Comparison of ENCODE assay signal across 33 mouse cellular contexts in the genomic region with DNA sequence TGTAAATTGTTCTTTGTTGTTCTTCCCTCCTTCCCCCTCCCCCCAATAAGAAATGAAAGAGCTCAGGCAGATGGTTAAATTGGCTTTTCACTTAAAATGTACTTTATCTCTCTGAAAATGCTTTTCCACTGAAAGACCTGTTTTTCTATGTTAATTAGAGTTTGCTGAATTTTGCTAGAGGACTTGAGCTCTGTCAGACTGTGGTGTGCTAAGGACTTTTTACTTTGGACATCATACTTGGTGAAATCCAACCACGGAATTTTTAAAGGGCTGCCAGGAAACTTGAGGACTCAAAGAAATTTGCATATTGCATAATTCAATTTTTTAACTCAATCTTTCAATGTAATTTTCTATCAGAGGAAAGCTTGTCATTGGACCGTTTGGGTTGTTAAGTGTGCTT.
DNase-seq lines count a peak whose midpoint lies in the region; ATAC-seq and TF ChIP-seq lines count a peak whose summit lies in the region.
"Had no signal": no experiment of that assay in that cellular context is flagged by ENCODE, and none has a peak within 500 bp of the region (broad histone marks: within the 10 kb centered on the region; RNA-seq: fewer than 3 reads in every experiment).

No protein-coding gene starts in this region.

- no peaks in the 10 kb centered on the region for H3K79me2 ChIP-seq in myocyte (ENCODE audit: control insufficient read depth, insufficient read depth)

- H3K27ac ChIP-seq in forebrain, postnatal 0 days (ENCODE audit: low read depth, low read length), result no peak overlapping the region
- no peak overlapping the region for H3K27ac ChIP-seq in forebrain, embryonic 15.5 days (replicated peaks)
- no peak overlapping the region for H3K27ac ChIP-seq in kidney, postnatal 0 days
- H3K27ac ChIP-seq in kidney, embryonic 14.5 days (ENCODE audit: low read depth, low read length), result no peak overlapping the region
- H3K27ac ChIP-seq in liver, embryonic 12.5 days, result no peak overlapping the region
- H3K27ac ChIP-seq: forebrain, embryonic 10.5 days; heart, embryonic 10.5 days; hindbrain, embryonic 12.5 days; limb, embryonic 10.5 days; limb, embryonic 15.5 days; liver, embryonic 15.5 days; macrophage; midbrain, embryonic 13.5 days; neural tube, embryonic 15.5 days; stomach, postnatal 0 days had no signal

- H3K36me3 ChIP-seq in forebrain, postnatal 0 days (ENCODE audit: insufficient read depth), result no peaks in the 10 kb centered on the region
- no peaks in the 10 kb centered on the region for H3K36me3 ChIP-seq in forebrain, embryonic 15.5 days
- H3K36me3 ChIP-seq in kidney, postnatal 0 days (ENCODE audit: insufficient read depth, low read length), result no peaks in the 10 kb centered on the region
- H3K36me3 ChIP-seq in kidney, embryonic 14.5 days (ENCODE audit: control insufficient read depth, insufficient read depth, low read length), result no peaks in the 10 kb centered on the region
- no peaks in the 10 kb centered on the region for H3K36me3 ChIP-seq in myocyte (ENCODE audit: control insufficient read depth, insufficient read depth)
- no peaks in the 10 kb centered on the region for H3K36me3 ChIP-seq in liver, embryonic 12.5 days
- H3K36me3 ChIP-seq: forebrain, embryonic 10.5 days; heart, embryonic 10.5 days; hindbrain, embryonic 12.5 days; limb, embryonic 10.5 days; limb, embryonic 15.5 days; liver, embryonic 15.5 days; midbrain, embryonic 13.5 days; neural tube, embryonic 15.5 days had no signal

- POLR2A ChIA-PET in Patski (lab: Charles Lee), result interaction anchor here (0.6 kb wide), 1 partner anchor 278 kb away, joined by 3 read pairs; no protein-coding TSS in a partner anchor

- H3K4me3 ChIP-seq in forebrain, postnatal 0 days (ENCODE audit: low read depth, low read length), result no peak overlapping the region
- H3K4me3 ChIP-seq in forebrain, embryonic 15.5 days, result no peak overlapping the region
- H3K4me3 ChIP-seq in kidney, postnatal 0 days (replicated peaks; ENCODE audit: low read depth, low read length), result no peak overlapping the region
- H3K4me3 ChIP-seq in kidney, embryonic 14.5 days (ENCODE audit: low read length), result no peak overlapping the region
- H3K4me3 ChIP-seq in myocyte, result no peak overlapping the region
- no peak overlapping the region for H3K4me3 ChIP-seq in liver, embryonic 12.5 days
- H3K4me3 ChIP-seq: forebrain, embryonic 10.5 days; heart, embryonic 10.5 days; hindbrain, embryonic 12.5 days; limb, embryonic 10.5 days; limb, embryonic 15.5 days; liver, embryonic 15.5 days; midbrain, embryonic 13.5 days; neural tube, embryonic 15.5 days had no signal

- DNase-seq in forebrain, postnatal 0 days, result peak; percentile 24
- peak; percentile 24 for DNase-seq in kidney, postnatal 0 days (ENCODE audit: low spot score)
- DNase-seq in Patski (ENCODE audit: low read depth, low spot score), result no peak
- no peak for DNase-seq in adrenal gland, adult (ENCODE audit: inconsistent age in 2 of 2, low spot score in 1 of 2)
- DNase-seq: adrenal gland, adult 8-10 months; cerebellum, adult 11 months; cerebellum, adult 9-10 months; cerebellum, postnatal 36 days; gastrocnemius, postnatal 14 days; heart, postnatal 36 days; lung, embryonic 14.5 days; retina, postnatal 1 day; right cerebral cortex, postnatal 25 days; thymus, adult 18-20 months; thymus, postnatal 25 days had no signal

- peak; percentile 66; the same call in 1 of the 2 replicates for ATAC-seq in forebrain, postnatal 0 days
- ATAC-seq in forebrain, embryonic 15.5 days (replicated peaks), result no peak
- ATAC-seq in kidney, postnatal 0 days (replicated peaks; ENCODE audit: low FRiP score, low read depth), result no peak
- no peak for ATAC-seq in kidney, embryonic 14.5 days (ENCODE audit: low FRiP score, low TSS enrichment)
- peak; percentile 76 for ATAC-seq in Patski
- no peak for ATAC-seq in liver, embryonic 12.5 days
- ATAC-seq: activated CD4-positive, CD25-positive, alpha-beta regulatory T cell, adult 4 months; CD4-positive, CD25-positive, alpha-beta regulatory T cell, adult 4 months; forebrain, embryonic 16.5 days; intestine, embryonic 16.5 days; midbrain, embryonic 13.5 days had no signal

- TF ChIP-seq POLR2A in myocyte (IDR thresholded peaks at IDR 0.05; ENCODE audit: insufficient read length, low read depth), result no peak

- CTCF ChIA-PET in Patski (lab: Charles Lee), result no interaction called here

- no peak overlapping the region for H3K4me2 ChIP-seq in forebrain, postnatal 0 days (ENCODE audit: low read depth)
- no peak overlapping the region for H3K4me2 ChIP-seq in forebrain, embryonic 15.5 days (replicated peaks)
- H3K4me2 ChIP-seq in kidney, postnatal 0 days (ENCODE audit: low read length), result no peak overlapping the region
- no peak overlapping the region for H3K4me2 ChIP-seq in kidney, embryonic 14.5 days (replicated peaks; ENCODE audit: low read depth, low read length)
- peak overlapping the region; percentile 46 for H3K4me2 ChIP-seq in myocyte (ENCODE audit: low read depth)
- H3K4me2 ChIP-seq in liver, embryonic 12.5 days, result no peak overlapping the region
- H3K4me2 ChIP-seq: hindbrain, embryonic 12.5 days; limb, embryonic 15.5 days; liver, embryonic 15.5 days; lung, embryonic 14.5 days; midbrain, embryonic 13.5 days; neural tube, embryonic 15.5 days had no signal

- WGBS in forebrain, postnatal 0 days, result 51% methylated on average over 2 of the region's 2 CpGs
- WGBS in forebrain, embryonic 15.5 days, result 70% methylated on average over 2 of the region's 2 CpGs
- 58% methylated on average over 2 of the region's 2 CpGs for WGBS in kidney, postnatal 0 days
- 72% methylated on average over 2 of the region's 2 CpGs for WGBS in kidney, embryonic 14.5 days
- WGBS in liver, embryonic 12.5 days (ENCODE audit: insufficient replicate concordance), result 58% methylated on average over 2 of the region's 2 CpGs

- H3ac ChIP-seq in myocyte (ENCODE audit: control insufficient read depth, insufficient read length), result no peak overlapping the region

- in situ Hi-C loops in Patski (cut with MboI; ENCODE audit: low pct_unique_long_range_greater_than_20kb), result no loop called here

- H3K27me3 ChIP-seq in forebrain, postnatal 0 days (ENCODE audit: insufficient read depth, low read length), result no peaks in the 10 kb centered on the region
- no peaks in the 10 kb centered on the region for H3K27me3 ChIP-seq in forebrain, embryonic 15.5 days
- no peaks in the 10 kb centered on the region for H3K27me3 ChIP-seq in kidney, postnatal 0 days (ENCODE audit: insufficient read depth, low read length)
- H3K27me3 ChIP-seq in kidney, embryonic 14.5 days (ENCODE audit: control insufficient read depth, insufficient read depth, low read length), result no peaks in the 10 kb centered on the region
- H3K27me3 ChIP-seq in Patski (no peaks in the 10 kb centered on the region), myocyte (ENCODE audit: control insufficient read depth, insufficient read depth, insufficient read length) (no peaks in the 10 kb centered on the region)
- no peaks in the 10 kb centered on the region for H3K27me3 ChIP-seq in liver, embryonic 12.5 days (replicated peaks)
- H3K27me3 ChIP-seq: hindbrain, embryonic 12.5 days; limb, embryonic 15.5 days; liver, embryonic 15.5 days; midbrain, embryonic 13.5 days; neural tube, embryonic 15.5 days had no signal

- no peaks in the 10 kb centered on the region for H3K9me3 ChIP-seq in forebrain, postnatal 0 days (ENCODE audit: low read length)
- H3K9me3 ChIP-seq in forebrain, embryonic 15.5 days, result no peaks in the 10 kb centered on the region
- no peaks in the 10 kb centered on the region for H3K9me3 ChIP-seq in kidney, postnatal 0 days (replicated peaks; ENCODE audit: low read length)
- no peaks in the 10 kb centered on the region for H3K9me3 ChIP-seq in kidney, embryonic 14.5 days (ENCODE audit: control insufficient read depth, low read length)
- H3K9me3 ChIP-seq in liver, embryonic 12.5 days (replicated peaks), result no peaks in the 10 kb centered on the region
- H3K9me3 ChIP-seq: forebrain, embryonic 10.5 days; heart, embryonic 10.5 days; hindbrain, embryonic 12.5 days; limb, embryonic 10.5 days; limb, embryonic 15.5 days; liver, embryonic 15.5 days; midbrain, embryonic 13.5 days had no signal

- H3K4me1 ChIP-seq in forebrain, postnatal 0 days (ENCODE audit: insufficient read depth), result no peaks in the 10 kb centered on the region
- no peaks in the 10 kb centered on the region for H3K4me1 ChIP-seq in forebrain, embryonic 15.5 days
- H3K4me1 ChIP-seq in kidney, postnatal 0 days (replicated peaks; ENCODE audit: insufficient read depth, low read length), result no peaks in the 10 kb centered on the region
- H3K4me1 ChIP-seq in kidney, embryonic 14.5 days (ENCODE audit: control insufficient read depth, insufficient read depth, low read length), result no peaks in the 10 kb centered on the region
- no peaks in the 10 kb centered on the region for H3K4me1 ChIP-seq in liver, embryonic 12.5 days
- H3K4me1 ChIP-seq: forebrain, embryonic 10.5 days; heart, embryonic 10.5 days; hindbrain, embryonic 12.5 days; limb, embryonic 10.5 days; limb, embryonic 15.5 days; liver, embryonic 15.5 days; midbrain, embryonic 13.5 days; neural tube, embryonic 15.5 days had no signal

- TF ChIP-seq CTCF in forebrain, postnatal 0 days (IDR thresholded peaks at IDR 0.05; ENCODE audit: low read depth), result no peak
- no peak for TF ChIP-seq CTCF in kidney, postnatal 0 days (IDR thresholded peaks at IDR 0.05; ENCODE audit: low read depth)
- TF ChIP-seq CTCF in Patski (IDR thresholded peaks at IDR 0.05), result no peak

- H3K9ac ChIP-seq in forebrain, postnatal 0 days, result no peak overlapping the region
- no peak overlapping the region for H3K9ac ChIP-seq in forebrain, embryonic 15.5 days (replicated peaks)
- H3K9ac ChIP-seq in kidney, postnatal 0 days (ENCODE audit: low read depth, low read length), result no peak overlapping the region
- no peak overlapping the region for H3K9ac ChIP-seq in kidney, embryonic 14.5 days (ENCODE audit: low read depth, low read length)
- no peak overlapping the region for H3K9ac ChIP-seq in liver, embryonic 12.5 days
- H3K9ac ChIP-seq: hindbrain, embryonic 12.5 days; limb, embryonic 15.5 days; liver, embryonic 15.5 days; lung, embryonic 14.5 days; midbrain, embryonic 13.5 days; neural tube, embryonic 15.5 days had no signal

TF ChIP-seq in myocyte, 11 proteins besides CTCF, POLR2A, EP300 and RAD21:
- TF ChIP-seq POLR2AphosphoS2 (IDR thresholded peaks at IDR 0.05; ENCODE audit: insufficient read length, low read depth) (no peak), CEBPB (IDR thresholded peaks at IDR 0.05; ENCODE audit: insufficient read depth, poor library complexity, severe bottlenecking) (peak; percentile 54; the same call in 1 of the 2 replicates)

Comparison
In these comparisons a context has a peak if more than half of its experiments do, and no peak if none do; other contexts are left out.
1. ATAC-seq: peak in forebrain, postnatal 0 days (single experiment) and Patski (single experiment); none in forebrain, embryonic 15.5 days (single experiment), kidney, postnatal 0 days (single experiment), kidney, embryonic 14.5 days (single experiment) and liver, embryonic 12.5 days (single experiment).
2. DNase-seq: peak in forebrain, postnatal 0 days (single experiment) and kidney, postnatal 0 days (single experiment); none in Patski (single experiment) and adrenal gland, adult (0 of 2).